Mouse (Mus musculus): ENCODE data around the gene Gm20388. TPM values are rescaled to one million over a fixed set of nuclear protein-coding genes. Genes with fewer than 3 reads are reported as not detected.

Gm20388 gene
- total RNA-seq, 1 experiment, result 27.0 TPM

- TF ChIP-seq MAFK (IDR thresholded peaks at IDR 0.05; ENCODE audit: insufficient read depth, low read depth, low read length) (no peak), HCFC1 (IDR thresholded peaks at IDR 0.05; ENCODE audit: borderline replicate concordance, insufficient read depth, low read length) (no peak), ZC3H11A (IDR thresholded peaks at IDR 0.05; ENCODE audit: borderline replicate concordance, low read depth, low read length) (no peak), CHD2 (IDR thresholded peaks at IDR 0.05; ENCODE audit: low read depth, low read length) (no peak), ZNF384 (IDR thresholded peaks at IDR 0.05; ENCODE audit: low read depth, low read length) (no peak)
- no peaks in the 10 kb centered on the region for H3K4me1 ChIP-seq (ENCODE audit: control insufficient read depth in 2 of 2, insufficient read depth in 2 of 2, low read length in 2 of 2, poor library complexity in 1 of 2)
- in situ Hi-C loops (cut with MboI; ENCODE audit: low sequenced_read_pairs in 2 of 2, unreplicated experiment in 2 of 2), result no loop called here
- DNase-seq (ENCODE audit: low read depth, low spot score), result no peak
- no peak overlapping the region for H3K4me3 ChIP-seq (ENCODE audit: insufficient read depth in 1 of 2, low read depth in 1 of 2, low read length in 2 of 2, poor library complexity in 1 of 2, severe bottlenecking in 1 of 2)
- no peak overlapping the region for H3K9ac ChIP-seq (ENCODE audit: insufficient read depth, low read depth, low read length, poor library complexity, severe bottlenecking)
- H3K36me3 ChIP-seq (ENCODE audit: control insufficient read depth, insufficient read depth, low read length, poor library complexity, severe bottlenecking), result no peaks in the 10 kb centered on the region
- no peak overlapping the region for H3K27ac ChIP-seq (ENCODE audit: insufficient read depth, low read depth, low read length, poor library complexity, severe bottlenecking)
- H3K9me3 ChIP-seq (ENCODE audit: control insufficient read depth, insufficient read depth, low read depth, low read length), result peaks cover 2% of the 10 kb centered on the region; the same call in 1 of the 2 replicates
Measured at GRCm38 (mm10) chr8:123141741-123142462, 3231.3 kb downstream of the Gm20388 start.

GRCm38 (mm10) chr8:123145279-123145678 is 3234.6 kb downstream of the Gm20388 start:
- Histone ChIP-seq H3K4me3 (ENCODE audit: insufficient read depth in 1 of 2, low read depth in 1 of 2, low read length in 2 of 2, poor library complexity in 1 of 2, severe bottlenecking in 1 of 2) (no peak overlapping the region), H3K9ac (ENCODE audit: insufficient read depth, low read depth, low read length, poor library complexity, severe bottlenecking) (no peak overlapping the region), H3K27ac (ENCODE audit: insufficient read depth, low read depth, low read length, poor library complexity, severe bottlenecking) (no peak overlapping the region), H3K36me3 (ENCODE audit: control insufficient read depth, insufficient read depth, low read length, poor library complexity, severe bottlenecking) (no peaks in the 10 kb centered on the region), H3K4me1 (ENCODE audit: control insufficient read depth in 2 of 2, insufficient read depth in 2 of 2, low read length in 2 of 2, poor library complexity in 1 of 2) (peaks cover 0 to 7% of the 10 kb centered on the region in 2 experiments; a peak in 1 of 4 replicates), H3K9me3 (ENCODE audit: control insufficient read depth, insufficient read depth, low read depth, low read length) (peaks cover 2% of the 10 kb centered on the region; the same call in 1 of the 2 replicates)
- in situ Hi-C loops (cut with MboI; ENCODE audit: low sequenced_read_pairs in 2 of 2, unreplicated experiment in 2 of 2), result no loop called here
- no peak for TF ChIP-seq ZNF384 (IDR thresholded peaks at IDR 0.05; ENCODE audit: low read depth, low read length)
- no peak for TF ChIP-seq HCFC1 (IDR thresholded peaks at IDR 0.05; ENCODE audit: borderline replicate concordance, insufficient read depth, low read length)
- 0 out of 2 replicates have a peak, but pooled peaks have one; percentile 4 for TF ChIP-seq ZC3H11A (IDR thresholded peaks at IDR 0.05; ENCODE audit: borderline replicate concordance, low read depth, low read length)
- no peak for TF ChIP-seq MAFK (IDR thresholded peaks at IDR 0.05; ENCODE audit: insufficient read depth, low read depth, low read length)
- TF ChIP-seq CHD2 (IDR thresholded peaks at IDR 0.05; ENCODE audit: low read depth, low read length), result no peak
- no peak for DNase-seq (ENCODE audit: low read depth, low spot score)

- Histone ChIP-seq H3K4me1 (ENCODE audit: control insufficient read depth in 2 of 2, insufficient read depth in 2 of 2, low read length in 2 of 2, poor library complexity in 1 of 2) (peaks cover 0 to 7% of the 10 kb centered on the region in 2 experiments; a peak in 1 of 4 replicates), H3K36me3 (ENCODE audit: control insufficient read depth, insufficient read depth, low read length, poor library complexity, severe bottlenecking) (no peaks in the 10 kb centered on the region), H3K4me3 (ENCODE audit: insufficient read depth in 1 of 2, low read depth in 1 of 2, low read length in 2 of 2, poor library complexity in 1 of 2, severe bottlenecking in 1 of 2) (no peak overlapping the region), H3K27ac (ENCODE audit: insufficient read depth, low read depth, low read length, poor library complexity, severe bottlenecking) (no peak overlapping the region), H3K9me3 (ENCODE audit: control insufficient read depth, insufficient read depth, low read depth, low read length) (no peaks in the 10 kb centered on the region), H3K9ac (ENCODE audit: insufficient read depth, low read depth, low read length, poor library complexity, severe bottlenecking) (no peak overlapping the region)
- TF ChIP-seq MAFK (IDR thresholded peaks at IDR 0.05; ENCODE audit: insufficient read depth, low read depth, low read length) (no peak), CHD2 (IDR thresholded peaks at IDR 0.05; ENCODE audit: low read depth, low read length) (no peak), HCFC1 (IDR thresholded peaks at IDR 0.05; ENCODE audit: borderline replicate concordance, insufficient read depth, low read length) (no peak), ZNF384 (IDR thresholded peaks at IDR 0.05; ENCODE audit: low read depth, low read length) (no peak), ZC3H11A (IDR thresholded peaks at IDR 0.05; ENCODE audit: borderline replicate concordance, low read depth, low read length) (no peak)
- in situ Hi-C loops (cut with MboI; ENCODE audit: low sequenced_read_pairs in 2 of 2, unreplicated experiment in 2 of 2), result no loop called here
- no peak for DNase-seq (ENCODE audit: low read depth, low spot score)
Measured at GRCm38 (mm10) chr8:123146390-123146789, 3235.7 kb downstream of the Gm20388 start.

- Histone ChIP-seq H3K9ac (ENCODE audit: insufficient read depth, low read depth, low read length, poor library complexity, severe bottlenecking) (no peak overlapping the region), H3K27ac (ENCODE audit: insufficient read depth, low read depth, low read length, poor library complexity, severe bottlenecking) (no peak overlapping the region), H3K9me3 (ENCODE audit: control insufficient read depth, insufficient read depth, low read depth, low read length) (no peaks in the 10 kb centered on the region), H3K36me3 (ENCODE audit: control insufficient read depth, insufficient read depth, low read length, poor library complexity, severe bottlenecking) (no peaks in the 10 kb centered on the region), H3K4me3 (ENCODE audit: insufficient read depth in 1 of 2, low read depth in 1 of 2, low read length in 2 of 2, poor library complexity in 1 of 2, severe bottlenecking in 1 of 2) (no peak overlapping the region), H3K4me1 (ENCODE audit: control insufficient read depth in 2 of 2, insufficient read depth in 2 of 2, low read length in 2 of 2, poor library complexity in 1 of 2) (peaks cover 0 to 7% of the 10 kb centered on the region in 2 experiments; a peak in 1 of 4 replicates)
- in situ Hi-C loops (cut with MboI; ENCODE audit: low sequenced_read_pairs in 2 of 2, unreplicated experiment in 2 of 2), result no loop called here
- no peak for TF ChIP-seq HCFC1 (IDR thresholded peaks at IDR 0.05; ENCODE audit: borderline replicate concordance, insufficient read depth, low read length)
- TF ChIP-seq CHD2 (IDR thresholded peaks at IDR 0.05; ENCODE audit: low read depth, low read length), result no peak
- TF ChIP-seq ZNF384 (IDR thresholded peaks at IDR 0.05; ENCODE audit: low read depth, low read length), result no peak
- TF ChIP-seq ZC3H11A (IDR thresholded peaks at IDR 0.05; ENCODE audit: borderline replicate concordance, low read depth, low read length), result no peak
- TF ChIP-seq MAFK (IDR thresholded peaks at IDR 0.05; ENCODE audit: insufficient read depth, low read depth, low read length), result no peak
- DNase-seq (ENCODE audit: low read depth, low spot score), result no peak
Measured at GRCm38 (mm10) chr8:123150737-123151171, 3240.1 kb downstream of the Gm20388 start.
